ENCODE assay signal across 21 mouse cellular contexts in genomic region chr11:57648196-57648800, GRCm38 (mm10). TPM values are rescaled to one million over a fixed set of nuclear protein-coding genes. Genes with fewer than 3 reads are reported as not detected.
DNase-seq lines count a peak whose midpoint lies in the region; ATAC-seq and TF ChIP-seq lines count a peak whose summit lies in the region.
"Had no signal": no experiment of that assay in that cellular context is flagged by ENCODE, and none has a peak within 500 bp of the region (broad histone marks: within the 10 kb centered on the region; RNA-seq: fewer than 3 reads in every experiment).

No protein-coding gene starts in this region.

- H3K27ac ChIP-seq in heart, embryonic 13.5 days (replicated peaks): no peak overlapping the region
- no peak overlapping the region for H3K27ac ChIP-seq in midbrain, postnatal 0 days (ENCODE audit: low read depth, low read length)
- no peak overlapping the region for H3K27ac ChIP-seq in midbrain, embryonic 10.5 days (replicated peaks)
- H3K27ac ChIP-seq: embryonic facial prominence, embryonic 13.5 days; heart, adult 2 months; hindbrain, embryonic 13.5 days; left cerebral cortex, adult 2 months; neural tube, embryonic 13.5 days; stomach, embryonic 15.5 days had no signal

- TF ChIP-seq CTCF in midbrain, postnatal 0 days (IDR thresholded peaks at IDR 0.05): no peak

- 0 out of 2 replicates have a peak, but pooled peaks cover 3% of the 10 kb centered on the region for H3K36me3 ChIP-seq in heart, embryonic 13.5 days
- H3K36me3 ChIP-seq in midbrain, postnatal 0 days (ENCODE audit: insufficient read depth, low read length): no peaks in the 10 kb centered on the region
- H3K36me3 ChIP-seq in midbrain, embryonic 10.5 days: peaks cover 6% of the 10 kb centered on the region
- H3K36me3 ChIP-seq: embryonic facial prominence, embryonic 13.5 days; hindbrain, embryonic 13.5 days; neural tube, embryonic 13.5 days; stomach, embryonic 15.5 days had no signal

- no peak overlapping the region for H3K9ac ChIP-seq in heart, embryonic 13.5 days
- H3K9ac ChIP-seq in midbrain, postnatal 0 days (replicated peaks; ENCODE audit: low read length, poor library complexity, severe bottlenecking): 0 out of 2 replicates have a peak overlapping the region, but pooled peaks have one; percentile 2
- H3K9ac ChIP-seq: forebrain, postnatal 0 days; hindbrain, embryonic 13.5 days; stomach, embryonic 15.5 days had no signal

- H3K9me3 ChIP-seq in heart, embryonic 13.5 days: no peaks in the 10 kb centered on the region
- H3K9me3 ChIP-seq in midbrain, postnatal 0 days (ENCODE audit: low read length): no peaks in the 10 kb centered on the region
- H3K9me3 ChIP-seq in midbrain, embryonic 10.5 days (replicated peaks): no peaks in the 10 kb centered on the region
- H3K9me3 ChIP-seq: embryonic facial prominence, embryonic 13.5 days; hindbrain, embryonic 13.5 days; megakaryocyte, embryonic 14.5 days; neural tube, embryonic 13.5 days; stomach, embryonic 15.5 days had no signal

- H3K4me3 ChIP-seq in heart, embryonic 13.5 days: 0 out of 2 replicates have a peak overlapping the region, but pooled peaks have one; percentile 3
- H3K4me3 ChIP-seq in midbrain, postnatal 0 days (ENCODE audit: low read depth, low read length): no peak overlapping the region
- no peak overlapping the region for H3K4me3 ChIP-seq in midbrain, embryonic 10.5 days
- H3K4me3 ChIP-seq: embryonic facial prominence, embryonic 13.5 days; heart, adult 2 months; hindbrain, embryonic 13.5 days; left cerebral cortex, adult 2 months; megakaryocyte, embryonic 14.5 days; neural tube, embryonic 13.5 days; stomach, embryonic 15.5 days had no signal

- ATAC-seq in heart, embryonic 13.5 days (ENCODE audit: extremely low read depth, insufficient number of reproducible peaks, low FRiP score, low TSS enrichment): no peak
- no peak for ATAC-seq in midbrain, postnatal 0 days (ENCODE audit: low FRiP score)
- ATAC-seq: forebrain, postnatal 0 days had no signal

- H3K27me3 ChIP-seq in heart, embryonic 13.5 days (replicated peaks): no peaks in the 10 kb centered on the region
- no peaks in the 10 kb centered on the region for H3K27me3 ChIP-seq in midbrain, postnatal 0 days (ENCODE audit: insufficient read depth, low read length)
- H3K27me3 ChIP-seq in midbrain, embryonic 10.5 days (ENCODE audit: low read depth, poor library complexity, severe bottlenecking): peaks cover 46% of the 10 kb centered on the region
- H3K27me3 ChIP-seq: embryonic facial prominence, embryonic 13.5 days; stomach, embryonic 15.5 days had no signal

- H3K4me2 ChIP-seq in heart, embryonic 13.5 days: peak overlapping the region; percentile 31
- H3K4me2 ChIP-seq in midbrain, postnatal 0 days (ENCODE audit: low read depth, low read length, poor library complexity, severe bottlenecking): peak overlapping the region; percentile 12; the same call in 1 of the 2 replicates
- H3K4me2 ChIP-seq: hindbrain, embryonic 13.5 days; stomach, embryonic 15.5 days had no signal

- H3K4me1 ChIP-seq in heart, embryonic 13.5 days: peaks cover 70% of the 10 kb centered on the region
- H3K4me1 ChIP-seq in midbrain, postnatal 0 days (ENCODE audit: insufficient read depth, low read length): peaks cover 26% of the 10 kb centered on the region; the same call in 1 of the 2 replicates
- peaks cover 92% of the 10 kb centered on the region for H3K4me1 ChIP-seq in midbrain, embryonic 10.5 days

- no peak for DNase-seq in heart, postnatal 36 days
- no peak for DNase-seq in midbrain, postnatal 0 days (ENCODE audit: low spot score)
- no peak for DNase-seq in midbrain, embryonic 10.5 days (ENCODE audit: low spot score)
- DNase-seq in Muller cell, postnatal 12 days (ENCODE audit: inconsistent ontology term): peak; percentile 28
- DNase-seq in R1 (ENCODE audit: low read depth, low spot score): peak; percentile 30
- no peak for DNase-seq in kidney, postnatal 14 days
- DNase-seq in cerebellum, adult 11-12 months: no peak
- DNase-seq: forebrain, postnatal 0 days; kidney, adult 9 months; layer of hippocampus, adult 9-11 months; left cerebral cortex, postnatal 4 days; lung, adult 2 months; thymus, postnatal 36 days had no signal

- WGBS in heart, embryonic 13.5 days: 86% methylated on average over 11 of the region's 11 CpGs
- 94% methylated on average over 11 of the region's 11 CpGs for WGBS in midbrain, postnatal 0 days
- WGBS in midbrain, embryonic 10.5 days: 94% methylated on average over 11 of the region's 11 CpGs

- intact Hi-C loops in heart, postnatal 36 days (cut with DNase I): no loop called here

RNA-seq across cellular contexts. Expression of gene Galnt10, which starts 3.1 kb away (rescaled TPM):
- 10.3 and 11.4 TPM in 2 replicates for polyA plus RNA-seq in heart, embryonic 13.5 days (2015; fragmentation: Nextera tagmentation; extraction: Ambion mirVana)
- total RNA-seq in heart, postnatal 36 days (2021): 1 to 10 TPM; 6.7 to 9.2 TPM
- total RNA-seq in midbrain, postnatal 0 days (2014; rRNA removed): 21.3 and 26.0 TPM in 2 replicates
- 11.8 and 12.0 TPM in 2 replicates for polyA plus RNA-seq in midbrain, postnatal 0 days (2015; fragmentation: Nextera tagmentation; extraction: Ambion mirVana)
- polyA plus RNA-seq in midbrain, embryonic 10.5 days (2016; fragmentation: Nextera tagmentation; extraction: Ambion mirVana): 28.1 and 30.7 TPM in 2 replicates

Comparison
In these comparisons a context has a peak if more than half of its experiments do, and no peak if none do; other contexts are left out.
1. DNase-seq: peak in Muller cell, postnatal 12 days (single experiment) and R1 (single experiment); none in heart, postnatal 36 days (0 of 2), midbrain, postnatal 0 days (single experiment), midbrain, embryonic 10.5 days (single experiment), kidney, postnatal 14 days (single experiment) and cerebellum, adult 11-12 months (single experiment).